Mouse (Mus musculus) thymus, postnatal 0 days (tissue): ENCODE results near the gene Sdc1. TPM values are rescaled to one million over a fixed set of nuclear protein-coding genes. Genes with fewer than 3 reads are reported as not detected.

Experiments
- DNase-seq: peaks from one replicate; pipeline ENCODE4 v3.0.0-alpha.2; 2015; ENCODE audit warnings: low spot score
- polyA plus RNA-seq: library from polyadenylated mRNA; unstranded; fragments of >200 nt; fragmentation: Nextera tagmentation; extraction: Ambion mirVana; gene quantifications from 2 replicates; pipeline ENCODE4 v1.2.1, GENCODE M21; 2015

Gene Sdc1
- polyA plus RNA-seq, 1 experiment from 2014 or later: 16.2 TPM

- DNase-seq: no peak
These were observed 10.7 kb downstream of the Sdc1 start for GRCm38 (mm10) chr12:8781681-8782378.

- no peak for DNase-seq
These were observed 11.4 kb downstream of the Sdc1 start for GRCm38 (mm10) chr12:8782565-8782964.

GRCm38 (mm10) chr12:8784189-8784588, 13.1 kb downstream of the Sdc1 start:
- no peak for DNase-seq

- no peak for DNase-seq
These were observed 15.4 kb downstream of the Sdc1 start for GRCm38 (mm10) chr12:8786476-8786875.

- DNase-seq: peak; percentile 71
These were observed 16.0 kb downstream of the Sdc1 start for GRCm38 (mm10) chr12:8786984-8787730.

GRCm38 (mm10) chr12:8788469-8788868, 17.3 kb downstream of the Sdc1 start:
- no peak for DNase-seq

GRCm38 (mm10) chr12:8790615-8791014, 19.5 kb downstream of the Sdc1 start:
- DNase-seq: no peak

- no peak for DNase-seq
These were observed 22.4 kb downstream of the Sdc1 start for GRCm38 (mm10) chr12:8793410-8794051.

GRCm38 (mm10) chr12:8797936-8798335, 26.8 kb downstream of the Sdc1 start:
- DNase-seq: no peak

GRCm38 (mm10) chr12:8798486-8799020, 27.4 kb downstream of the Sdc1 start:
- DNase-seq: no peak

GRCm38 (mm10) chr12:8803421-8804076, 32.4 kb downstream of the Sdc1 start:
- no peak for DNase-seq

- no peak for DNase-seq
These were observed 32.9 kb downstream of the Sdc1 start for GRCm38 (mm10) chr12:8804077-8804456.

GRCm38 (mm10) chr12:8804934-8805722, 34.0 kb downstream of the Sdc1 start:
- no peak for DNase-seq

GRCm38 (mm10) chr12:8809086-8809485, 38.0 kb downstream of the Sdc1 start:
- no peak for DNase-seq

- DNase-seq: no peak
These were observed 38.5 kb downstream of the Sdc1 start for GRCm38 (mm10) chr12:8809626-8810025.

GRCm38 (mm10) chr12:8810966-8811365, 39.8 kb downstream of the Sdc1 start:
- DNase-seq: no peak

GRCm38 (mm10) chr12:8811441-8811871, 40.3 kb downstream of the Sdc1 start:
- no peak for DNase-seq

GRCm38 (mm10) chr12:8811894-8812560, 40.9 kb downstream of the Sdc1 start:
- DNase-seq: no peak

GRCm38 (mm10) chr12:8817467-8818232, 46.5 kb downstream of the Sdc1 start:
- peak; percentile 38 for DNase-seq
